Mouse (Mus musculus): ENCODE measurements around the gene Arhgap19. TPM values are rescaled to one million over a fixed set of nuclear protein-coding genes. Genes with fewer than 3 reads are reported as not detected.

The Arhgap19 gene
- total and polyA plus RNA-seq, 3 experiments, result 20.4 to 36.8 (median 30.1) TPM

GRCm38 (mm10) chr19:41828941-41829340 is 27.1 kb upstream of the Arhgap19 start:
- DNase-seq (ENCODE audit: extremely low read depth), result no peak
- TF ChIP-seq CHD1 (IDR thresholded peaks at IDR 0.05; ENCODE audit: low read depth, low read length) (no peak), RAD21 (IDR thresholded peaks at IDR 0.05; ENCODE audit: low read depth, low read length) (no peak), ZKSCAN1 (IDR thresholded peaks at IDR 0.05; ENCODE audit: borderline replicate concordance, low read depth, low read length) (no peak), UBTF (IDR thresholded peaks at IDR 0.05; ENCODE audit: low read depth, low read length) (no peak), MYC (IDR thresholded peaks at IDR 0.05; ENCODE audit: low read depth, low read length) (no peak), ZMIZ1 (IDR thresholded peaks at IDR 0.05; ENCODE audit: low read depth, low read length) (no peak), SMC3 (IDR thresholded peaks at IDR 0.05; ENCODE audit: low read depth, low read length) (no peak), PAX5 (IDR thresholded peaks at IDR 0.05; ENCODE audit: low read length) (no peak)
- peak overlapping the region; percentile 13 to 59 (median 51) for H3K4me3 ChIP-seq (replicated peaks in 1 of 3; ENCODE audit: low read depth in 2 of 3, low read length in 2 of 3, poor library complexity in 1 of 3)
- peak overlapping the region; percentile 73 for H3K4me2 ChIP-seq (ENCODE audit: insufficient read depth, low read depth, poor library complexity, severe bottlenecking)
- no peaks in the 10 kb centered on the region for H3K36me3 ChIP-seq (replicated peaks in 1 of 2; ENCODE audit: control insufficient read depth in 1 of 2, insufficient read depth in 1 of 2, low read length in 1 of 2)
- H3K9me3 ChIP-seq (replicated peaks; ENCODE audit: low read length), result peaks cover 8% of the 10 kb centered on the region
- in situ Hi-C loops (cut with MboI; ENCODE audit: low pct_ligation_motif_present, low pct_unique_long_range_greater_than_20kb, low sequenced_read_pairs), result no loop called here
- peak overlapping the region; percentile 39; the same call in 1 of the 2 replicates for H3K9ac ChIP-seq (ENCODE audit: insufficient read depth, low read depth)
- no peaks in the 10 kb centered on the region for H3K79me2 ChIP-seq (replicated peaks; ENCODE audit: control insufficient read depth, extremely low read depth, insufficient read depth, poor library complexity, severe bottlenecking)
- H3K27ac ChIP-seq (ENCODE audit: insufficient read depth, low read depth), result peak overlapping the region; percentile 62; the same call in 1 of the 2 replicates
- peaks cover 3 to 14% of the 10 kb centered on the region in 2 experiments; a peak in 2 of 4 replicates for H3K4me1 ChIP-seq (ENCODE audit: control insufficient read depth in 1 of 2, insufficient read depth in 2 of 2)
- peaks cover 37% of the 10 kb centered on the region for H3K27me3 ChIP-seq (replicated peaks)
- dilution Hi-C loops (cut with MboI; ENCODE audit: extremely low pct_ligation_motif_present, extremely low pct_unique_long_range_greater_than_20kb, low sequenced_read_pairs), result no loop called here

- no peak for DNase-seq (ENCODE audit: extremely low read depth)
- H3K36me3 ChIP-seq (replicated peaks in 1 of 2; ENCODE audit: control insufficient read depth in 1 of 2, insufficient read depth in 1 of 2, low read length in 1 of 2), result no peaks in the 10 kb centered on the region
- no peak overlapping the region for H3K4me3 ChIP-seq (replicated peaks in 1 of 3; ENCODE audit: low read depth in 2 of 3, low read length in 2 of 3, poor library complexity in 1 of 3)
- H3K79me2 ChIP-seq (replicated peaks; ENCODE audit: control insufficient read depth, extremely low read depth, insufficient read depth, poor library complexity, severe bottlenecking), result no peaks in the 10 kb centered on the region
- peaks cover 0 to 14% of the 10 kb centered on the region in 2 experiments; a peak in 2 of 4 replicates for H3K4me1 ChIP-seq (ENCODE audit: control insufficient read depth in 1 of 2, insufficient read depth in 2 of 2)
- dilution Hi-C loops (cut with MboI; ENCODE audit: extremely low pct_ligation_motif_present, extremely low pct_unique_long_range_greater_than_20kb, low sequenced_read_pairs), result no loop called here
- H3K27ac ChIP-seq (ENCODE audit: insufficient read depth, low read depth), result no peak overlapping the region
- peaks cover 8% of the 10 kb centered on the region for H3K9me3 ChIP-seq (replicated peaks; ENCODE audit: low read length)
- no peak overlapping the region for H3K9ac ChIP-seq (ENCODE audit: insufficient read depth, low read depth)
- no peak overlapping the region for H3K4me2 ChIP-seq (ENCODE audit: insufficient read depth, low read depth, poor library complexity, severe bottlenecking)
- H3K27me3 ChIP-seq (replicated peaks), result peaks cover 16% of the 10 kb centered on the region
- in situ Hi-C loops (cut with MboI; ENCODE audit: low pct_ligation_motif_present, low pct_unique_long_range_greater_than_20kb, low sequenced_read_pairs), result no loop called here
- TF ChIP-seq UBTF (IDR thresholded peaks at IDR 0.05; ENCODE audit: low read depth, low read length), result no peak
- TF ChIP-seq JUND (conservative IDR thresholded peaks at IDR 0.05; ENCODE audit: low read depth, low read length), result no peak
- no peak for TF ChIP-seq KAT2A (IDR thresholded peaks at IDR 0.05; ENCODE audit: insufficient replicate concordance, low read length)
Observed at GRCm38 (mm10) chr19:41826529-41826928, 24.7 kb upstream of the Arhgap19 start.

GRCm38 (mm10) chr19:41824950-41825349 is 23.1 kb upstream of the Arhgap19 start:
- no peak overlapping the region for H3K4me3 ChIP-seq (replicated peaks in 1 of 3; ENCODE audit: low read depth in 2 of 3, low read length in 2 of 3, poor library complexity in 1 of 3)
- in situ Hi-C loops (cut with MboI; ENCODE audit: low pct_ligation_motif_present, low pct_unique_long_range_greater_than_20kb, low sequenced_read_pairs) (no loop called here), dilution Hi-C loops (cut with MboI; ENCODE audit: extremely low pct_ligation_motif_present, extremely low pct_unique_long_range_greater_than_20kb, low sequenced_read_pairs) (no loop called here)
- H3K4me1 ChIP-seq (ENCODE audit: control insufficient read depth in 1 of 2, insufficient read depth in 2 of 2), result peaks cover 0 to 7% of the 10 kb centered on the region in 2 experiments; a peak in 2 of 4 replicates
- no peak for DNase-seq (ENCODE audit: extremely low read depth)
- H3K27me3 ChIP-seq (replicated peaks), result peaks cover 2% of the 10 kb centered on the region
- no peaks in the 10 kb centered on the region for H3K79me2 ChIP-seq (replicated peaks; ENCODE audit: control insufficient read depth, extremely low read depth, insufficient read depth, poor library complexity, severe bottlenecking)
- no peak overlapping the region for H3K4me2 ChIP-seq (ENCODE audit: insufficient read depth, low read depth, poor library complexity, severe bottlenecking)
- no peak overlapping the region for H3K9ac ChIP-seq (ENCODE audit: insufficient read depth, low read depth)
- no peaks in the 10 kb centered on the region for H3K36me3 ChIP-seq (replicated peaks in 1 of 2; ENCODE audit: control insufficient read depth in 1 of 2, insufficient read depth in 1 of 2, low read length in 1 of 2)
- TF ChIP-seq GABPA (IDR thresholded peaks at IDR 0.05; ENCODE audit: insufficient replicate concordance, low read depth, low read length) (no peak), USF2 (conservative IDR thresholded peaks at IDR 0.05; ENCODE audit: low read depth, low read length) (no peak), E2F4 (IDR thresholded peaks at IDR 0.05; ENCODE audit: insufficient replicate concordance, low read depth, low read length) (no peak), ZKSCAN1 (IDR thresholded peaks at IDR 0.05; ENCODE audit: borderline replicate concordance, low read depth, low read length) (no peak), MAZ (IDR thresholded peaks at IDR 0.05; ENCODE audit: low read depth, low read length) (no peak), RAD21 (IDR thresholded peaks at IDR 0.05; ENCODE audit: low read depth, low read length) (no peak), POLR2A (IDR thresholded peaks at IDR 0.05; ENCODE audit: low read depth, low read length) (no peak), TCF12 (IDR thresholded peaks at IDR 0.05; ENCODE audit: low read depth, low read length) (no peak), MAFK (IDR thresholded peaks at IDR 0.05; ENCODE audit: insufficient replicate concordance, low read length) (no peak), MEF2A (IDR thresholded peaks at IDR 0.05; ENCODE audit: borderline replicate concordance, low read depth, low read length) (no peak)
- no peak overlapping the region for H3K27ac ChIP-seq (ENCODE audit: insufficient read depth, low read depth)
- H3K9me3 ChIP-seq (replicated peaks; ENCODE audit: low read length), result no peaks in the 10 kb centered on the region

All from CH12.LX (cell line).